Mouse (Mus musculus) E14TG2a.4 (cell line): ENCODE results near the gene Herpud1.

Source experiments
- CTCF ChIP-seq: conservative IDR thresholded peaks from 2 replicates; pipeline ENCODE4 v1.5.1; 2014; ENCODE audit warnings: low read length
- NANOG ChIP-seq: IDR thresholded peaks from 2 replicates; pipeline ENCODE4 v1.6.1; 2014; ENCODE audit warnings: borderline replicate concordance, low read length, mixed read lengths
- POU5F1 ChIP-seq: IDR thresholded peaks from 2 replicates; pipeline ENCODE4 v1.6.1; 2014; ENCODE audit warnings: low read length, borderline replicate concordance

DNA sequence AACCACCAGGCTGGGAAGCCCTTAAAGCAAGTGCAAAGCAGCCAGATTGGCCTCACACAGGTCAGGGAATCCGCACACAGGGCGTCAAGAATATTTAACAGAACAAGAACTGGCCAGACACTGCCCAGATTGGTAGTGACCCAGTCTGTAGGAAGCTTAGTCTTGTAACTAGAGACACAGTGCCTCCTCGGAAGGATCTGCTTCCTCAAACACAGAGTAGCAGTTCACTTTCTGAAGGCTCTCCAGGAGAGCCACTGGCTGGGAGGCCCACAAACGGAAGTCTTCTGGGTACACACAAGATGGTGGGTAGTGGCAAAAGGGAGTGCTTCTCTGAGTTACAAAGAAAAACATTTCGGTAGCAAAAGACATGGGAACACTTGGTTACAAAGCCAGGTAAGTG, 15.4 kb upstream of the Herpud1 start:
- TF ChIP-seq CTCF, result no peak
- TF ChIP-seq NANOG, result no peak
- no peak for TF ChIP-seq POU5F1
